Mouse (Mus musculus) hindbrain, embryonic 10.5 days (tissue): Measurements from ENCODE around the gene Mocs2. TPM values are rescaled to one million over a fixed set of nuclear protein-coding genes. Genes with fewer than 3 reads are reported as not detected.
A peak's percentile ranks its signal among the peaks of the same experiment; 100 is the strongest.

ENCODE experiments used
- DNase-seq: peaks from one replicate; pipeline ENCODE4 v3.0.0-alpha.2; 2017; ENCODE audit warnings: low spot score
- H3K27ac ChIP-seq: fragments of 300-500 bp; sonication (generic); 2 replicates; pipeline ENCODE4 v1.5.1; 2016; ENCODE audit warnings: mild to moderate bottlenecking, moderate library complexity
- H3K27me3 ChIP-seq: fragments of 300-500 bp; sonication (generic); 2 replicates; pipeline ENCODE4 v1.6.1; 2016; ENCODE audit warnings: mild to moderate bottlenecking; ENCODE audit not compliant: poor library complexity, insufficient read depth, severe bottlenecking
- H3K36me3 ChIP-seq: fragments of 300-500 bp; sonication (generic); 2 replicates; pipeline ENCODE4 v1.6.1; 2016; ENCODE audit warnings: mild to moderate bottlenecking, moderate library complexity
- H3K4me1 ChIP-seq: fragments of 300-500 bp; sonication (generic); replicated peaks from 2 replicates; pipeline ENCODE4 v1.6.1; 2016; ENCODE audit warnings: mild to moderate bottlenecking
- H3K4me3 ChIP-seq: fragments of 300-500 bp; sonication (generic); 2 replicates; pipeline ENCODE4 v1.5.1; 2016; ENCODE audit warnings: mild to moderate bottlenecking, moderate library complexity
- H3K9me3 ChIP-seq: fragments of 300-500 bp; sonication (generic); 2 replicates; pipeline ENCODE4 v1.6.1; 2016; ENCODE audit warnings: mild to moderate bottlenecking, moderate library complexity
- WGBS: fragments of 180-500 bp; shearing (Covaris S2); methylation state at CpG from one replicate; pipeline ENCODE4 v1.1.7; 2016; 5-methylcytosine and 5-hydroxymethylcytosine counted together
- polyA plus RNA-seq: library from polyadenylated mRNA; unstranded; fragments of >200 nt; fragmentation: Nextera tagmentation; extraction: Ambion mirVana; gene quantifications from 2 replicates; pipeline ENCODE4 v1.2.1, GENCODE M21; 2016

Gene Mocs2
- polyA plus RNA-seq, 1 experiment from 2014 or later = 68.5 TPM

GRCm38 (mm10) chr13:114834580-114834979, 16.5 kb downstream of the Mocs2 start:
- Histone ChIP-seq H3K4me1 (peaks cover 9% of the 10 kb centered on the region), H3K9me3 (no peaks in the 10 kb centered on the region), H3K27ac (no peak overlapping the region), H3K27me3 (no peaks in the 10 kb centered on the region), H3K4me3 (no peak overlapping the region), H3K36me3 (peaks cover 11% of the 10 kb centered on the region)
- 67% methylated on average over 2 of the region's 2 CpGs for WGBS
- no peak for DNase-seq

- Histone ChIP-seq H3K4me3 (no peak overlapping the region), H3K4me1 (peaks cover 9% of the 10 kb centered on the region), H3K36me3 (no peaks in the 10 kb centered on the region), H3K27me3 (no peaks in the 10 kb centered on the region), H3K27ac (no peak overlapping the region), H3K9me3 (no peaks in the 10 kb centered on the region)
- no peak for DNase-seq
- WGBS = 86% methylated on average over 7 of the region's 7 CpGs
These were observed 19.0 kb downstream of the Mocs2 start for GRCm38 (mm10) chr13:114837061-114837460.

DNA sequence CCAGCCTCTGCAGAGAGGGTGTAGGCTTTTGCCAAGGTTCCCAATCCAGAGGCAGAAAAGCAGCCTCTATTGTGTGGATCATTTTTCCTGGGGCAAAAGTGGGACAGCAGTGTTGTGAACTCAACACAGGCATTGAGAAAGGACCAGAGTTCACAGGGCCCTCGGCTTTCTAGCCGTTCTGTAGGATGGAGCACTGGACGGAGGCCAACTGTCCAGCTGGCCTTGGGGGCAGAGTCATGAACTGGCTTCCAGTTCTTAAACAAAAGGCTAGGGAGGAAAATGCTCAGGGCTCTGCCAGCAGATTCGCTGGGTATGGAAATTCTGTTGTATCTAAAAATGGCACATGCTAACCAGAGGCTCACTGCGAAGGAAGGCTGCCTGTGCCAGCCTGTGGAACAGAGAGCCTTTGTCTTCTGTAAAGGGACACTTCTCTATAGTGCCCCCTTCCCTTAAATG, 20.5 kb downstream of the Mocs2 start:
- Histone ChIP-seq H3K4me3 (no peak overlapping the region), H3K27ac (peak overlapping the region; percentile 60), H3K4me1 (peaks cover 9% of the 10 kb centered on the region), H3K9me3 (no peaks in the 10 kb centered on the region), H3K27me3 (no peaks in the 10 kb centered on the region), H3K36me3 (no peaks in the 10 kb centered on the region)
- WGBS = 68% methylated on average over 5 of the region's 5 CpGs
- DNase-seq = no peak

GRCm38 (mm10) chr13:114839098-114839497, 21.1 kb downstream of the Mocs2 start:
- H3K9me3 ChIP-seq = no peaks in the 10 kb centered on the region
- peaks cover 9% of the 10 kb centered on the region for H3K4me1 ChIP-seq
- no peak overlapping the region for H3K4me3 ChIP-seq
- no peaks in the 10 kb centered on the region for H3K36me3 ChIP-seq
- no peak for DNase-seq
- 77% methylated on average over 9 of the region's 9 CpGs for WGBS
- no peak overlapping the region; the same call in 1 of the 2 replicates for H3K27ac ChIP-seq
- H3K27me3 ChIP-seq = no peaks in the 10 kb centered on the region

GRCm38 (mm10) chr13:114840545-114840944, 22.5 kb downstream of the Mocs2 start:
- H3K27me3 ChIP-seq = no peaks in the 10 kb centered on the region
- peaks cover 9% of the 10 kb centered on the region for H3K4me1 ChIP-seq
- WGBS = 90% methylated on average over 4 of the region's 4 CpGs
- no peak overlapping the region for H3K27ac ChIP-seq
- H3K9me3 ChIP-seq = no peaks in the 10 kb centered on the region
- no peak for DNase-seq
- no peaks in the 10 kb centered on the region for H3K36me3 ChIP-seq
- H3K4me3 ChIP-seq = no peak overlapping the region

- Histone ChIP-seq H3K9me3 (no peaks in the 10 kb centered on the region), H3K27ac (no peak overlapping the region), H3K36me3 (no peaks in the 10 kb centered on the region), H3K27me3 (no peaks in the 10 kb centered on the region), H3K4me3 (no peak overlapping the region), H3K4me1 (peaks cover 12% of the 10 kb centered on the region)
- 83% methylated on average over 1 of the region's 1 CpGs for WGBS
- no peak for DNase-seq
These were observed 25.3 kb downstream of the Mocs2 start for GRCm38 (mm10) chr13:114843318-114843717.

GRCm38 (mm10) chr13:114845804-114846203, 27.8 kb downstream of the Mocs2 start:
- whole genome bisulfite sequencing = 83% methylated on average over 6 of the region's 6 CpGs
- DNase-seq = no peak

DNA sequence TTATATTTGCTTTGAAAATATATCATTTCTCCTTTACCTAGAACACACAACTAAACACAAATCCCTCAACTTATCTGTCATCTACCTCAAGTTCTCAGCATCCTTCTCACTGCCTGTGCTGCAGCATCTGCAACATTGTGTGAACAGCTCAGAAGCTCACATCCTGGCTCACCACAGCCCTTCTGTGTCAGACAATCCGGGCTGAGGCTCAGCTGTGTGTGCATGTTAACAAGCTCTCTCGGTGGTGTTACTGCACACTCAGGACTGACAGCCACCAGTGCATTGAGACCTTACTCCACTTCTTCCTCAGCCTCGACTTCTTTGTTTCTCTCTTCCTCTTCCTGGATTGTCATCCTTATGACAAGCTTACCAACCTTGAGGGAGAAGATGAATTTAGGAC, 30.9 kb downstream of the Mocs2 start:
- Histone ChIP-seq H3K4me3 (no peak overlapping the region), H3K9me3 (no peaks in the 10 kb centered on the region), H3K4me1 (0 out of 2 replicates have a peak, but pooled peaks cover 4% of the 10 kb centered on the region), H3K36me3 (no peaks in the 10 kb centered on the region), H3K27ac (no peak overlapping the region), H3K27me3 (no peaks in the 10 kb centered on the region)
- WGBS = 74% methylated on average over 3 of the region's 3 CpGs
- DNase-seq = no peak

More at GRCm38 (mm10) chr13:114845804-114846203, 27.8 kb downstream of the Mocs2 start:
- H3K27me3 ChIP-seq = no peaks in the 10 kb centered on the region
- no peak overlapping the region for H3K27ac ChIP-seq
- H3K9me3 ChIP-seq = no peaks in the 10 kb centered on the region
- H3K4me1 ChIP-seq = 0 out of 2 replicates have a peak, but pooled peaks cover 4% of the 10 kb centered on the region
- no peaks in the 10 kb centered on the region for H3K36me3 ChIP-seq
- no peak overlapping the region for H3K4me3 ChIP-seq

DNA sequence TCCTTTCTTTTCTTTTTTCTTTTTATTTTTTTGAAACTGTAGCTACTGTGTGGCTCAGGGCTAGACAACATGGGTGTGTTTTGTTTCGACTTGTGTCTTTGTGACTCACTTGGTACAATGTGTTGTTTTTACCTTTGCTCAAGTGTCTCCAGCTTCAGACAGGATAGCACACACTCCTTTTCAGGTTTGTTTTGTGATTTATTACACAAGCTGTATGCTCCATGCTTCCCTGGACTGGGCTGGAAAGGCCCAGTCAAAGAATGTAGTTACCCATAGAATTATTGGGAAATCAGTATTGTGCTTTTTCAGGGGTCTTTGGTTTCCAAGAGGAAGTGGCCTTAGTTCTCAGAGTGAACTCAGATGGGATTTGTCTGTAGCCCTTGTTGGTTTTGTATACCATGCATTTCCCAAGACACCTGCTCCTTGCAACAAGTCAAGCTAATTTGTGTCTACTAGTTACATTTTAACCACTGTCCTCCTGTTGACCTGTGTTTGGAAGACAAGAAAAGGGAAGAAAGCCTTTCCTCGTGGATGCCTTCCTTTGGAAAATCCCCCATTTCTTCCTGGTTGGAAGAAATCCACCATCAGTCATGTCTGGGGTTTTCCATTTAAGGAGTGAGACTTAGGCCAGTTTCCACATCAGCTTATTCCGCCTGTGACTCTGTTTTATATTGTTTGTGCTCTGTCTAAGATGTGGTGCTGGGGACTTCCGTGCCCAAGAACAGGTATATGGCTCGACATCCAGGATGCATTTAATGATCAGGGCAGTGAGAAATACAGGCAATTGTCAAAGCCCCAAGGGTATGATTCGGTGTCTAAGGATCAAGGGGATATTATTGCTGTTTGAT, 34.5 kb downstream of the Mocs2 start:
- no peak for DNase-seq
- Histone ChIP-seq H3K4me3 (no peak overlapping the region), H3K9me3 (no peaks in the 10 kb centered on the region), H3K27ac (no peak overlapping the region), H3K36me3 (no peaks in the 10 kb centered on the region), H3K4me1 (peaks cover 11% of the 10 kb centered on the region), H3K27me3 (no peaks in the 10 kb centered on the region)
- 82% methylated on average over 6 of the region's 6 CpGs for WGBS

DNA sequence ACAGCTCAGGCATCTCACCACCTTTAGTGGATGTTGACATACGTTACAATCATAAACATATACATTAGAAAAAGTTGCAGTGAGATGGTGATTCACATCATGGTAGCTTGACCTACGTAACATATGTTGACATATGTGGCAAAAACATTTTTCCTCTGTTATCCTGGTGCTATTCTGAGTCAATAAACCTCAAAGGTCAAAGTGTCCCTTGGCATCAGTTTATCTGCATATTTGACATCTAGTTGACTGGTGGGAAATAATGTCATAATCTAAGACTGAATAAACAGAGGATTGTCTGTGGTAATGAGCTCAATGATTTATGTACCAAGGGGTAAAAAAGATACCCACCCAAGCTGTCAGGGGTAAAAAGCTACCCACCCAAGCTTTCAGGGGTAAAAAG, 35.1 kb downstream of the Mocs2 start:
- H3K36me3 ChIP-seq = no peaks in the 10 kb centered on the region
- H3K27me3 ChIP-seq = no peaks in the 10 kb centered on the region
- H3K9me3 ChIP-seq = no peaks in the 10 kb centered on the region
- peaks cover 11% of the 10 kb centered on the region for H3K4me1 ChIP-seq
- no peak for DNase-seq
- no peak overlapping the region for H3K27ac ChIP-seq
- 89% methylated on average over 2 of the region's 2 CpGs for WGBS
- no peak overlapping the region for H3K4me3 ChIP-seq

DNA sequence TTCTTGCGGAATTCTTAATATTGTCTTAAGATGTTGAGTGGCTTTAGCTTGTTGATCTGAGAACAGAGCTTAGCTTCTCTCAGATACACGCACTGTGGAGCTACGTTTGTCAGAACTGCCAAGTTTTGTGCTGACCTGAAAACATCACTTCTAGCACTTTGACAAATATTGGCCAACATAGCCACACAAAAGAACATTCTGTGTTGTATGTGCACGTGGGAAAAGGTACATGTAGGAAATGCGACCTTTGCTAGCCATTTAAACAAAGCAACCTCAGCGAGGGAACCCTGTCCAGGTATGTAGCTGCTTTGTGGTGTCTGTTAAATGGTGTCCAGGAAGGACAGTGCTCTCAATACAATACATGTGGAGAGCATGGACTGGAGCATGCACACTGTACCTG, 36.0 kb downstream of the Mocs2 start:
- no peaks in the 10 kb centered on the region for H3K9me3 ChIP-seq
- H3K36me3 ChIP-seq = no peaks in the 10 kb centered on the region
- WGBS = 88% methylated on average over 6 of the region's 6 CpGs
- H3K27ac ChIP-seq = no peak overlapping the region
- H3K4me3 ChIP-seq = no peak overlapping the region
- DNase-seq = no peak
- peaks cover 11% of the 10 kb centered on the region for H3K4me1 ChIP-seq
- no peaks in the 10 kb centered on the region for H3K27me3 ChIP-seq

- no peak for DNase-seq
- H3K4me1 ChIP-seq = peaks cover 11% of the 10 kb centered on the region
- H3K27me3 ChIP-seq = no peaks in the 10 kb centered on the region
- no peak overlapping the region for H3K27ac ChIP-seq
- no peaks in the 10 kb centered on the region for H3K9me3 ChIP-seq
- 91% methylated on average over 3 of the region's 3 CpGs for WGBS
- no peak overlapping the region for H3K4me3 ChIP-seq
- no peaks in the 10 kb centered on the region for H3K36me3 ChIP-seq
These were observed 36.4 kb downstream of the Mocs2 start for GRCm38 (mm10) chr13:114854428-114854827.

- DNase-seq = peak; percentile 18
- Histone ChIP-seq H3K4me3 (peak overlapping the region; percentile 20; the same call in 1 of the 2 replicates), H3K27ac (peak overlapping the region; percentile 76; the same call in 1 of the 2 replicates), H3K36me3 (no peaks in the 10 kb centered on the region), H3K27me3 (no peaks in the 10 kb centered on the region), H3K9me3 (no peaks in the 10 kb centered on the region), H3K4me1 (peaks cover 11% of the 10 kb centered on the region)
- WGBS = 26% methylated on average over 15 of the region's 15 CpGs
These were observed 37.7 kb downstream of the Mocs2 start for GRCm38 (mm10) chr13:114855573-114856268.
